Mouse (Mus musculus) gastrocnemius, postnatal 14 days (tissue): ENCODE measurements around the gene Snx32. TPM values are rescaled to one million over a fixed set of nuclear protein-coding genes. Genes with fewer than 3 reads are reported as not detected.
A peak's percentile ranks its signal among the peaks of the same experiment; 100 is the strongest.

Source experiments
- DNase-seq: peaks from one replicate; pipeline ENCODE4 v3.0.0; 2021; ENCODE audit warnings: mixed read lengths
- intact Hi-C: fragments of 180-260 bp; cut with DNase I; formaldehyde crosslinking; loops from one replicate; pipeline ENCODE4 v1.15.1; 2025; ENCODE audit warnings: low total_unique reads
- long read RNA-seq, 2 experiments: library from polyadenylated mRNA; stranded (forward); transcript quantifications; one replicate each; pipeline ENCODE4 v2.0.0; 2021
- total RNA-seq, 2 experiments: library from RNA; stranded (reverse); gene quantifications; 2 replicates each; pipeline ENCODE4 v1.2.3; 2021

Gene Snx32
- 1 to 10 TPM; 5.7 to 6.5 TPM for total RNA-seq
- long read RNA-seq, experiment 1, partial matches to known transcripts = 0 of 10 reads
- long read RNA-seq, experiment 1, other reads (novel, unspliced or antisense) = 6 of 10 reads
- long read RNA-seq, experiment 2, transcript Snx32-201 (13 exons, 1,703 nt) = major isoform, 5 of 11 reads
- long read RNA-seq, experiment 2, partial matches to known transcripts = 0 of 11 reads
- long read RNA-seq, experiment 2, other reads (novel, unspliced or antisense) = 6 of 11 reads

GRCm38 (mm10) chr19:5510031-5511026, at the start of gene Snx32:
Snx32 (minus strand) TSS chr19:5510538.
- intact Hi-C loops = no loop called here
- DNase-seq = peak; percentile 97

- intact Hi-C loops = no loop called here
- no peak for DNase-seq
Measured at GRCm38 (mm10) chr19:5559631-5560456, 49.5 kb upstream of the Snx32 start.

GRCm38 (mm10) chr19:5559229-5559628, 48.9 kb upstream of the Snx32 start:
- intact Hi-C loops = no loop called here
- DNase-seq = no peak

- intact Hi-C loops = no loop called here
- DNase-seq = no peak
Measured at GRCm38 (mm10) chr19:5558770-5559169, 48.4 kb upstream of the Snx32 start.

GRCm38 (mm10) chr19:5558169-5558568, 47.8 kb upstream of the Snx32 start:
- intact Hi-C loops = no loop called here
- no peak for DNase-seq

DNA sequence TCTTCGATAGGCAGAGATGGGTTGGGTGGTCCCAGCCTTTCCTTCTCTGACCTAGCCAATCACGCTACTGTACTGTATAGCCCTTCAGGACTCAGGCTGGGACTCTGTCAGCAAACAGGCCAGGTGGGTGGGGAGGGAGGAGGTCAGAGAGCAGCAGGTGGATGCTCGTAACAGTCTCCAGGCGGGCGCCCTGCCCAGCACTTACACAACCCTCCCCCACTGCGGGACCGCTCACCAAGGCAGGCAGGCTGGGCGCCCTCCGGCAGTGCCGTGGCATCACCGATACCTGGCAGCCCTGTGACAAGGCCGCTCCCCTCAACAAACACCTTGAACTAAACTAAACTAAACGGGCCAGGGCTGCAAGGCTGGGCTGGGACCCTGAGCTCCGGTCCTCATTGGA, 43.9 kb upstream of the Snx32 start:
- DNase-seq = no peak
- intact Hi-C loops = no loop called here

DNA sequence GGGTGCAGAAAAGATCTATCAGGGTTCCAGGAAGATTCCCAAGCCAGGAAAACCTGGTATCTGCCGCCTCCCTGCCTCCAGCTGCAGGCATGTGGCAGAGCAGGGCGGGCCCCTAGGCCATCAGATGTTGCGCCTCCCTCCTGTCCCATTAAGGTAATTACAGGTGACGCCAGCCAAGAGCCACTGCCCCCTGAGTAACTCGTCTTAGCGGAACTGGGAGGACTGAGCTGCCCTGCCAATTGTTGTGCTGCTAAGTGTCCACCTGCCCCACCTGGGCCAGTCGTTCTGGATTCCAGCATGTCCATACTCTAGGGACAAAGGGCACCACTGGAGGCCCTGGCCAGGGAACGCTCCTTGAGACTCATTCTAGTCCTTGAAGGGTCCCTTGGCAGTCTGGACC, 43.5 kb upstream of the Snx32 start:
- intact Hi-C loops = no loop called here
- no peak for DNase-seq

- no peak for DNase-seq
- intact Hi-C loops = no loop called here
Measured at GRCm38 (mm10) chr19:5547471-5548056, 37.2 kb upstream of the Snx32 start.

- no peak for DNase-seq
- intact Hi-C loops = no loop called here
Measured at GRCm38 (mm10) chr19:5544031-5544430, 33.7 kb upstream of the Snx32 start.

DNA sequence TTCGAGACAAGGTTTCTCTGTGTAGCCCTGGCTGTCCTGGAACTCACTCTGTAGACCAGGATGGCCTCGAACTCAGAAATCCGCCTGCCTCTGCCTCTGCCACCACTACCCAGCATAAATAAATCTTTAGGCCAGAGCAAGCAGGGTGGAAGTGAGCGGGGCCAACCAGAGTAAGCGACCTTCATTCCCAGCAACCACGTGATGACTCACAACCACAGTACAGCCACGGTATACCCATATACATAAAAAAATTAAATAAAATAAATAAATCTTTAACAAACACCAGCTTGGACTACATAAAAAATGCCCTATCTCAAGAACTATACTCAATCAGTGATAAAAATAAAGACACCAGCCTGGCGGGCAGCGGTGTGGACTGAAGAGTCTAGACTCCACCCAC, 33.0 kb upstream of the Snx32 start:
- intact Hi-C loops = no loop called here
- DNase-seq = no peak

- intact Hi-C loops = no loop called here
Measured at GRCm38 (mm10) chr19:5538786-5539185, 28.4 kb upstream of the Snx32 start.

GRCm38 (mm10) chr19:5532520-5532919, 22.2 kb upstream of the Snx32 start:
- no peak for DNase-seq
- intact Hi-C loops = no loop called here

More at GRCm38 (mm10) chr19:5538786-5539185, 28.4 kb upstream of the Snx32 start:
- DNase-seq = no peak

GRCm38 (mm10) chr19:5530138-5530524, 19.8 kb upstream of the Snx32 start:
- intact Hi-C loops = no loop called here
- DNase-seq = no peak

- intact Hi-C loops = loop anchor here (2.0 kb wide), 1 partner anchor 35 kb away; no protein-coding TSS in a partner anchor
- DNase-seq = peak; percentile 96
Measured at GRCm38 (mm10) chr19:5529325-5530137, 19.2 kb upstream of the Snx32 start.

DNA sequence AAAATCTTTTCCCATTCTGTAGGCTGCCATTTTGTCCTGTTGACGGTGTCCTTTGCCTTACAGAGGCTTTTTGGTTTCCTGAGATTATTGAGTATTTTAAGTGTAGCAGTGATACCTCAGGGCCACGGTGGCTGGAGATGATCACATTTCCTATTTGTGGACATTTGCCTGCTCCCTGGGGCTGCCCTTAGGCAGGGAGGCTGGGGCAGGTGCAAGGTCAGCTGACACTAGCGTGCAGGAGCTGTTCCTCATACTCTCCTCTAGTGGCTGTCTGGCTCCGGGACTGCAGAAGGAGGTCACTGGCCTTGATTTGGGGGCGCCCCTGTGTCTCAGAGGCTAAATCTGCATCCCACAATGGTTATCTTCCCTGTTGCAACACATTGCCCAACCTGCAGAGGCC, 14.9 kb upstream of the Snx32 start:
- intact Hi-C loops = no loop called here
- DNase-seq = no peak

DNA sequence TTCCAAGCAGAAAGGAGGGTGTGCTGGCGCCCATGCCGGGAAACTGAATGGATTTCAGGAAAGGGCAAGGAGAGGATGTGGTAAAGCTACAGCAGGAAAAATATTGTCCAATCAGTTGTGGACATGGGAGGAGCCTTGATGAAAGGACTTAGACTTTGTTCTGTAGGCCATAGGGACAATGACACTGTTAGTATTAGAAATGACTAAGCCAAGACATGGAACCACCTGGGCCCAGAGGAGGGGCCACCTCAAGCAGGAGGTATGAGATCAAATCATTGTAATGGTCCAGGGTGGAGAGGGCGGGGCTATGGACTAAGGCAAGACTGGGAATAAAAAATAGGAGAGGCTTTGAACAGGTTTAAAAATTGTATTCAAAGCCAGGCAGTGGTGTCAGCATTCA, 8.4 kb upstream of the Snx32 start:
- intact Hi-C loops = no loop called here
- DNase-seq = no peak

- no peak for DNase-seq
- intact Hi-C loops = no loop called here
Measured at GRCm38 (mm10) chr19:5516906-5517505, 6.7 kb upstream of the Snx32 start.
